Mouse (Mus musculus) T-helper 1 cell (primary cell): ENCODE data around the gene Catsperz.
"Not testable (repeated sequence)": the region's sequence is repeated elsewhere in the genome, so short reads cannot be mapped to it uniquely, and the experiment has no call there.

ENCODE experiments used
- in situ Hi-C: fragments of 300-600 bp; cut with MboI, MseI; formaldehyde crosslinking; loops from one replicate; pipeline ENCODE4 v1.15.1; 2025; ENCODE audit warnings: high pct_unique_total_duplicates

Gene Catsperz

GRCm38 (mm10) chr19:6925611-6926329, 590 bp upstream of the Catsperz start:
- in situ Hi-C loops, result loop anchor here (10.0 kb wide), 1 partner anchor 1231 kb away; no protein-coding TSS in a partner anchor

GRCm38 (mm10) chr19:6924461-6925306, 496 bp downstream of the Catsperz start:
- in situ Hi-C loops, result loop anchor here (10.0 kb wide), 1 partner anchor 1230 kb away; no protein-coding TSS in a partner anchor

GRCm38 (mm10) chr19:6922901-6923735, 2.1 kb downstream of the Catsperz start:
- in situ Hi-C loops, result loop anchor here (10.0 kb wide), 1 partner anchor 1228 kb away; no protein-coding TSS in a partner anchor

GRCm38 (mm10) chr19:6921647-6922567, 3.3 kb downstream of the Catsperz start, which contains the start of gene Esrra:
Gene Esrra, minus strand, starts transcription at chr19:6921813.
- in situ Hi-C loops, result loop anchor here (10.0 kb wide), 1 partner anchor 1227 kb away; no protein-coding TSS in a partner anchor

- in situ Hi-C loops, result loop anchor here (10.0 kb wide), 1 partner anchor 1226 kb away; no protein-coding TSS in a partner anchor
These were observed 4.2 kb downstream of the Catsperz start for GRCm38 (mm10) chr19:6920741-6921636.

GRCm38 (mm10) chr19:6919876-6920740, 5.1 kb downstream of the Catsperz start:
- in situ Hi-C loops, result loop anchor here (10.0 kb wide), 1 partner anchor 1225 kb away; no protein-coding TSS in a partner anchor

GRCm38 (mm10) chr19:6919431-6919830, 5.7 kb downstream of the Catsperz start:
- in situ Hi-C loops, result no loop called here

- in situ Hi-C loops, result no loop called here
These were observed 6.9 kb downstream of the Catsperz start for GRCm38 (mm10) chr19:6918321-6918720.

GRCm38 (mm10) chr19:6916496-6916895, 8.7 kb downstream of the Catsperz start:
- in situ Hi-C loops, result no loop called here

- in situ Hi-C loops, result no loop called here
These were observed 9.9 kb downstream of the Catsperz start for GRCm38 (mm10) chr19:6915276-6915675.

GRCm38 (mm10) chr19:6914540-6914939, 10.6 kb downstream of the Catsperz start:
- in situ Hi-C loops, result no loop called here

GRCm38 (mm10) chr19:6913991-6914390, 11.2 kb downstream of the Catsperz start:
- in situ Hi-C loops, result no loop called here

GRCm38 (mm10) chr19:6913036-6913435, 12.1 kb downstream of the Catsperz start:
- in situ Hi-C loops, result no loop called here

- in situ Hi-C loops, result no loop called here
These were observed 12.8 kb downstream of the Catsperz start for GRCm38 (mm10) chr19:6912205-6912970.

- in situ Hi-C loops, result no loop called here
These were observed 13.8 kb downstream of the Catsperz start for GRCm38 (mm10) chr19:6911101-6912074.

GRCm38 (mm10) chr19:6910306-6910705, 14.9 kb downstream of the Catsperz start:
- in situ Hi-C loops, result not testable (repeated sequence)
